Mouse (Mus musculus) G1E (cell line): ENCODE measurements at regions not wholly inside any gene's neighbourhood (a gene's known extent, or its start where the extent isn't known, plus 50 kb on each side); places are given as distances from the start of the nearest gene placed in this dataset.
A peak's percentile ranks its signal among the peaks of the same experiment; 100 is the strongest.

Experiments
- ATAC-seq: 2 replicates; pipeline ENCODE4 v1.8.0; 2016; ENCODE audit warnings: mild to moderate bottlenecking; ENCODE audit not compliant: insufficient number of reproducible peaks, poor library complexity, low FRiP score, severe bottlenecking; ENCODE audit errors: extremely low read depth
- DNase-seq: peaks from one replicate; pipeline ENCODE4 v3.0.0; 2012; ENCODE audit warnings: low spot score
- H3K27me3 ChIP-seq: 2 replicates; pipeline ENCODE4 v1.6.1; 2012; ENCODE audit warnings: mild to moderate bottlenecking, low read length, inconsistent platforms; ENCODE audit not compliant: insufficient read depth
- H3K36me3 ChIP-seq: replicated peaks from 2 replicates; pipeline ENCODE3; 2012; ENCODE audit warnings: mild to moderate bottlenecking, inconsistent platforms
- H3K4me1 ChIP-seq: 2 replicates; pipeline ENCODE4 v1.6.1; 2012; ENCODE audit warnings: low read depth, low read length, inconsistent platforms, mixed read lengths; ENCODE audit not compliant: insufficient read depth
- H3K4me3 ChIP-seq: 2 replicates; pipeline ENCODE4 v1.5.1; 2012; ENCODE audit warnings: low read depth, mild to moderate bottlenecking, inconsistent platforms, low read length, moderate library complexity, mixed read lengths
- H3K9me3 ChIP-seq: replicated peaks from 2 replicates; pipeline ENCODE4 v1.6.1; 2012; ENCODE audit warnings: inconsistent platforms
- CTCF ChIP-seq: IDR thresholded peaks from 2 replicates; pipeline ENCODE4 v1.5.1; 2012; ENCODE audit warnings: low read depth, low read length, inconsistent platforms, mixed read lengths
- GATA1 ChIP-seq: IDR thresholded peaks from 2 replicates; pipeline ENCODE4 v1.6.1; 2012; ENCODE audit warnings: borderline replicate concordance, low read length, inconsistent platforms, mixed read lengths
- GATA2 ChIP-seq: IDR thresholded peaks from 2 replicates; pipeline ENCODE4 v1.6.1; 2012; ENCODE audit warnings: low read depth, low read length, inconsistent platforms, borderline replicate concordance
- POLR2AphosphoS5 ChIP-seq: IDR thresholded peaks from 2 replicates; pipeline ENCODE4 v1.6.1; 2012; ENCODE audit warnings: low read depth, low read length, inconsistent platforms; ENCODE audit not compliant: insufficient replicate concordance
- TAL1 ChIP-seq: conservative IDR thresholded peaks from 2 replicates; pipeline ENCODE4 v1.6.1; 2012; ENCODE audit warnings: low read depth, low read length, inconsistent platforms, mixed read lengths

DNA sequence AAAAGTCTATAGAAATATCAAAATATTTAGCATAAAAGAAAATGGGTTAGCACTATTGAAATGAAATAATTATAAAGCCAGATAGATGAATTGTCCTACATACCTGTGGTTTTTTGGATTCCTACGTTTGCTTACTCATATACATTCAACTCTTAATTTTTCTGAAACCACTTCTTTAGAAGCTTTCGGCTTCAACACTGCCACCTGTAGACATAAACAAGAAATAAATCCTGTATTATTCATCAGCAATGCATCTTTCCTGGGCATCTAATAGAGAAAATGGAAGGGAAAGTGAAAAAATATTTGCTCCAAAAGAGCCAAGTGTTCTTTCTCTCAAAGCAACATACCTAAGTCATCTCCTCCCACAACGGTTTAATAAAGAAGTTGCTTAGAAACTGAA, 245.7 kb downstream of the Tex13c3 start:
- ATAC-seq (no peak), DNase-seq (no peak)
- TF ChIP-seq GATA2 (no peak), TAL1 (no peak), CTCF (no peak), GATA1 (no peak), POLR2AphosphoS5 (no peak)
- no peaks in the 10 kb centered on the region for H3K9me3 ChIP-seq
- no peaks in the 10 kb centered on the region for H3K36me3 ChIP-seq
- H3K4me3 ChIP-seq = no peak overlapping the region
- H3K4me1 ChIP-seq = peaks cover 6% of the 10 kb centered on the region; the same call in 1 of the 2 replicates
- H3K27me3 ChIP-seq = no peaks in the 10 kb centered on the region

- ATAC-seq = no peak
These were observed 249.3 kb downstream of the Tex13c3 start for GRCm38 (mm10) chrX:19231823-19232222.

DNA sequence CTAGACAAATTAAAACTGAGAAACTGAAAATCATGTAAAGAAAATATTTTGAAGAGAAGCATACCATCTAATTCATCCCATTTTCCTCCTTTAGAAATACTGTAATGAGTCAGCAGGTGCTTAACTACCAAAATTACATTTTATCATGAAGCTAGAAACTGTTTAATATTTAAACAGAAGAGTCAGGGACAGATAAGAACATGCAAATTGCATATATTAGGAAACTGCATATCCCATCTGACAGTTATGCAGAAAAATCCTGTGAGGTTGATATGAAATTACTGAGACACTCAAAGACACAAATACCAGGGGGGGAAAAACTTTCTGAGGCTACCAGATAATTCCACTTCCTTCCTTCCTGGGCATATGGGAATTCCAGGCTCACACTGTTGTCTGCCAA, 257.8 kb downstream of the Tex13c3 start:
- no peak for TF ChIP-seq GATA1
- no peak for TF ChIP-seq TAL1
- TF ChIP-seq POLR2AphosphoS5 = no peak
- no peak for TF ChIP-seq GATA2
- TF ChIP-seq CTCF = no peak
- no peaks in the 10 kb centered on the region for H3K9me3 ChIP-seq
- no peak overlapping the region for H3K4me3 ChIP-seq
- no peaks in the 10 kb centered on the region for H3K27me3 ChIP-seq
- DNase-seq (no peak), ATAC-seq (no peak)
- peaks cover 13% of the 10 kb centered on the region for H3K4me1 ChIP-seq
- H3K36me3 ChIP-seq = no peaks in the 10 kb centered on the region

More at GRCm38 (mm10) chrX:19231823-19232222, 249.3 kb downstream of the Tex13c3 start:
- Histone ChIP-seq H3K27me3 (no peaks in the 10 kb centered on the region), H3K4me1 (no peaks in the 10 kb centered on the region), H3K9me3 (no peaks in the 10 kb centered on the region), H3K36me3 (no peaks in the 10 kb centered on the region), H3K4me3 (no peak overlapping the region)
- TF ChIP-seq CTCF = no peak
- TF ChIP-seq GATA1 = no peak
- no peak for TF ChIP-seq TAL1
- no peak for TF ChIP-seq GATA2
- no peak for TF ChIP-seq POLR2AphosphoS5
- no peak for DNase-seq

GRCm38 (mm10) chrX:19220785-19221496, 260.2 kb downstream of the Tex13c3 start:
- no peaks in the 10 kb centered on the region for H3K9me3 ChIP-seq
- H3K27me3 ChIP-seq = no peaks in the 10 kb centered on the region
- DNase-seq (no peak), ATAC-seq (0 out of 2 replicates have a peak, but pooled peaks have one; percentile 22)
- H3K4me3 ChIP-seq = no peak overlapping the region
- H3K36me3 ChIP-seq = no peaks in the 10 kb centered on the region
- H3K4me1 ChIP-seq = peaks cover 13% of the 10 kb centered on the region
- TF ChIP-seq TAL1 (no peak), CTCF (no peak), GATA1 (no peak), GATA2 (no peak), POLR2AphosphoS5 (no peak)

GRCm38 (mm10) chrX:19219727-19220126, 261.4 kb downstream of the Tex13c3 start:
- Histone ChIP-seq H3K36me3 (no peaks in the 10 kb centered on the region), H3K27me3 (no peaks in the 10 kb centered on the region), H3K9me3 (no peaks in the 10 kb centered on the region), H3K4me3 (no peak overlapping the region), H3K4me1 (peaks cover 13% of the 10 kb centered on the region)
- DNase-seq (peak; percentile 2), ATAC-seq (peak; percentile 82)
- TF ChIP-seq TAL1 (peak; percentile 84), GATA1 (no peak)

GRCm38 (mm10) chrX:19219301-19219700, 261.8 kb downstream of the Tex13c3 start:
- Histone ChIP-seq H3K36me3 (no peaks in the 10 kb centered on the region), H3K27me3 (no peaks in the 10 kb centered on the region), H3K4me1 (peaks cover 13% of the 10 kb centered on the region), H3K4me3 (no peak overlapping the region), H3K9me3 (no peaks in the 10 kb centered on the region)
- TF ChIP-seq GATA2 (no peak), TAL1 (no peak), POLR2AphosphoS5 (no peak), GATA1 (no peak), CTCF (no peak)
- ATAC-seq = no peak
- DNase-seq = no peak
